Comparison of ENCODE assay signal across 12 mouse cellular contexts in the genomic region with DNA sequence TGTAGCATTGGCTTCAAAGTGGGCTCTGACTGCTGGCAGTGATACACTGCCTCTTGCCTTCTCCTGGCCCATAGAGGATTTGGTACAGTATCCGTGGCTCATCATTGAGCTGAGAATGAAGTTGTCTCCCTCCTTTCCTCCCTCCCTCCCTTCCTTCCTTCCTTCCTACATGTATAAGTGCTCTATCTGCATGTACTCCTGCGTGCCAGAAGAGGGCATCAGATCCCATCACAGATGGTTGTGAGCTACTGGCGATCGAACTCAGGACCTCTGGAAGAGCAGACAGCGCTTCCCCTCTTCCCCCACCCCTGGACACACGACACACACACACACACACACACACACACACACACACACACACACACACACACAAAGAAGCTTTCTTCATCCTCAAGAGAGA. TPM values are rescaled to one million over a fixed set of nuclear protein-coding genes. Genes with fewer than 3 reads are reported as not detected.
A peak's percentile ranks its signal among the peaks of the same experiment; 100 is the strongest.
DNase-seq lines count a peak whose midpoint lies in the region; ATAC-seq lines count a peak whose summit lies in the region.
"Had no signal": no experiment of that assay in that cellular context is flagged by ENCODE, and none has a peak within 500 bp of the region (broad histone marks: within the 10 kb centered on the region; RNA-seq: fewer than 3 reads in every experiment).

No protein-coding gene starts in this region.

- H3K4me2 ChIP-seq in forebrain, embryonic 14.5 days (ENCODE audit: low read length) = no peak overlapping the region
- no peak overlapping the region for H3K4me2 ChIP-seq in forebrain, embryonic 15.5 days (replicated peaks)
- no peak overlapping the region for H3K4me2 ChIP-seq in midbrain, embryonic 14.5 days (ENCODE audit: low read length)
- no peak overlapping the region for H3K4me2 ChIP-seq in midbrain, embryonic 15.5 days
- H3K4me2 ChIP-seq: embryonic facial prominence, embryonic 15.5 days had no signal

- H3K9me3 ChIP-seq in forebrain, embryonic 14.5 days (replicated peaks; ENCODE audit: control insufficient read depth, low read length) = no peaks in the 10 kb centered on the region
- no peaks in the 10 kb centered on the region for H3K9me3 ChIP-seq in forebrain, embryonic 15.5 days
- no peaks in the 10 kb centered on the region for H3K9me3 ChIP-seq in midbrain, embryonic 14.5 days (ENCODE audit: control insufficient read depth, low read length)
- no peaks in the 10 kb centered on the region for H3K9me3 ChIP-seq in midbrain, embryonic 15.5 days
- H3K9me3 ChIP-seq: embryonic facial prominence, embryonic 15.5 days had no signal

- 38% methylated on average over 6 of the region's 6 CpGs for WGBS in forebrain, embryonic 14.5 days
- 47% methylated on average over 6 of the region's 6 CpGs for WGBS in forebrain, embryonic 15.5 days
- WGBS in midbrain, embryonic 14.5 days = 51% methylated on average over 6 of the region's 6 CpGs
- 66% methylated on average over 5 of the region's 6 CpGs for WGBS in midbrain, embryonic 15.5 days

- no peak overlapping the region for H3K27ac ChIP-seq in forebrain, embryonic 14.5 days (ENCODE audit: low read depth, low read length)
- H3K27ac ChIP-seq in forebrain, embryonic 15.5 days (replicated peaks) = no peak overlapping the region
- H3K27ac ChIP-seq in midbrain, embryonic 14.5 days (replicated peaks; ENCODE audit: low read depth, low read length) = no peak overlapping the region
- H3K27ac ChIP-seq in midbrain, embryonic 15.5 days = no peak overlapping the region
- H3K27ac ChIP-seq: embryonic facial prominence, embryonic 15.5 days had no signal

- no peaks in the 10 kb centered on the region for H3K27me3 ChIP-seq in forebrain, embryonic 14.5 days (replicated peaks; ENCODE audit: control insufficient read depth, insufficient read depth, low read length)
- H3K27me3 ChIP-seq in forebrain, embryonic 15.5 days = 0 out of 2 replicates have a peak, but pooled peaks cover 3% of the 10 kb centered on the region
- no peaks in the 10 kb centered on the region for H3K27me3 ChIP-seq in midbrain, embryonic 14.5 days (ENCODE audit: control insufficient read depth, insufficient read depth, low read length)
- H3K27me3 ChIP-seq in midbrain, embryonic 15.5 days (replicated peaks) = no peaks in the 10 kb centered on the region
- H3K27me3 ChIP-seq: embryonic facial prominence, embryonic 15.5 days had no signal

- no peaks in the 10 kb centered on the region for H3K4me1 ChIP-seq in forebrain, embryonic 14.5 days (ENCODE audit: control insufficient read depth, insufficient read depth, low read length)
- H3K4me1 ChIP-seq in forebrain, embryonic 15.5 days = 0 out of 2 replicates have a peak, but pooled peaks cover 4% of the 10 kb centered on the region
- H3K4me1 ChIP-seq in midbrain, embryonic 14.5 days (ENCODE audit: control insufficient read depth, insufficient read depth, low read length) = no peaks in the 10 kb centered on the region
- 0 out of 2 replicates have a peak, but pooled peaks cover 4% of the 10 kb centered on the region for H3K4me1 ChIP-seq in midbrain, embryonic 15.5 days

- H3K36me3 ChIP-seq in forebrain, embryonic 14.5 days (ENCODE audit: control insufficient read depth, insufficient read depth, low read length) = no peaks in the 10 kb centered on the region
- H3K36me3 ChIP-seq in forebrain, embryonic 15.5 days = no peaks in the 10 kb centered on the region
- no peaks in the 10 kb centered on the region for H3K36me3 ChIP-seq in midbrain, embryonic 14.5 days (ENCODE audit: control insufficient read depth, insufficient read depth, low read length)
- H3K36me3 ChIP-seq in midbrain, embryonic 15.5 days (replicated peaks) = no peaks in the 10 kb centered on the region
- H3K36me3 ChIP-seq: embryonic facial prominence, embryonic 15.5 days had no signal

- DNase-seq in forebrain, embryonic 14.5 days (ENCODE audit: low spot score) = no peak
- DNase-seq in midbrain, embryonic 14.5 days = peak; percentile 29
- peak; percentile 55 for DNase-seq in NIH3T3 (ENCODE audit: low read depth)
- peak; percentile 20 for DNase-seq in lung, postnatal 14 days
- DNase-seq in heart, adult 18-20 months = no peak
- DNase-seq in kidney, adult 9 months = no peak
- DNase-seq: heart, postnatal 14 days had no signal

- no peak overlapping the region for H3K4me3 ChIP-seq in forebrain, embryonic 14.5 days (ENCODE audit: low read depth, low read length)
- no peak overlapping the region for H3K4me3 ChIP-seq in forebrain, embryonic 15.5 days
- no peak overlapping the region for H3K4me3 ChIP-seq in midbrain, embryonic 14.5 days (replicated peaks; ENCODE audit: low read depth, low read length)
- H3K4me3 ChIP-seq in midbrain, embryonic 15.5 days = no peak overlapping the region
- H3K4me3 ChIP-seq: embryonic facial prominence, embryonic 15.5 days had no signal

- H3K9ac ChIP-seq in forebrain, embryonic 14.5 days (ENCODE audit: low read length) = no peak overlapping the region
- H3K9ac ChIP-seq in forebrain, embryonic 15.5 days (replicated peaks) = no peak overlapping the region
- no peak overlapping the region for H3K9ac ChIP-seq in midbrain, embryonic 14.5 days (replicated peaks; ENCODE audit: low read length)
- H3K9ac ChIP-seq in midbrain, embryonic 15.5 days = no peak overlapping the region
- H3K9ac ChIP-seq: embryonic facial prominence, embryonic 15.5 days had no signal

- ATAC-seq in forebrain, embryonic 14.5 days = 0 out of 2 replicates have a peak, but pooled peaks have one; percentile 12
- no peak for ATAC-seq in forebrain, embryonic 15.5 days (replicated peaks)
- no peak for ATAC-seq in midbrain, embryonic 14.5 days (ENCODE audit: low FRiP score, low TSS enrichment)
- no peak for ATAC-seq in midbrain, embryonic 15.5 days (replicated peaks)

RNA-seq across cellular contexts. Expression of gene Gm14214, which starts 56.7 kb away (rescaled TPM):
- polyA plus RNA-seq in forebrain, embryonic 14.5 days (2014; fragmentation: Nextera tagmentation; extraction: Ambion mirVana) = not detected in 2 replicates
- polyA plus RNA-seq in forebrain, embryonic 15.5 days (2015; fragmentation: Nextera tagmentation; extraction: Ambion mirVana) = not detected in 2 replicates
- polyA plus RNA-seq in midbrain, embryonic 14.5 days (2014; fragmentation: Nextera tagmentation; extraction: Ambion mirVana) = not detected in 2 replicates
- polyA plus RNA-seq in midbrain, embryonic 15.5 days (2015; fragmentation: Nextera tagmentation; extraction: Ambion mirVana) = not detected in 2 replicates
- not detected for total RNA-seq in heart, adult 18-20 months (2021)
- total RNA-seq: heart, postnatal 14 days; layer of hippocampus, adult 8-10 months; megakaryocyte, adult 5-6 weeks had no signal
- polyA plus RNA-seq: embryonic facial prominence, embryonic 15.5 days had no signal

Comparison
In these comparisons a context has a peak if more than half of its experiments do, and no peak if none do; other contexts are left out.
1. DNase-seq: peak in midbrain, embryonic 14.5 days (single experiment), NIH3T3 (single experiment) and lung, postnatal 14 days (single experiment); none in forebrain, embryonic 14.5 days (single experiment), heart, adult 18-20 months (0 of 2) and kidney, adult 9 months (single experiment).